ENCODE assay signal across 9 mouse cellular contexts in the genomic region with DNA sequence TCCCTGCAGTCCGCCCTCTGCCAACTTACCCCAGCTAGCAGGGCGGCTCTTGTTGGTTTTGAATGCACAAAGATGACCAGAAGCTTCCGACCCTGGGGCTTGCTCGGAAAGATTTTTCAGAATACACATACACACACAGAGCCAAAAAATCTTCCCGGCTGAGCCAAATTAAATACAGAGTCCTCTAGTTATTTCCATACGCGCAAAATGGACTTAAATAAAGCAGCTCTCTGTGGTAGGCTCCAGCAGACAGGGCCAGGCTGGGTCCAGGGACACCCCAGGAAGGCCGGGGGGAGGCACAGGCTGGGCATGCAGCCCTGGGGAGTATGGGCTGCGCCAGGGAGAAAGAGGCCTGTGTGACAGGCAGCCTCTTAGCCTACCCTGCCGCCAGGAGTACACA.
A peak's percentile ranks its signal among the peaks of the same experiment; 100 is the strongest.
DNase-seq lines count a peak whose midpoint lies in the region; ATAC-seq lines count a peak whose summit lies in the region.
"Had no signal": no experiment of that assay in that cellular context is flagged by ENCODE, and none has a peak within 500 bp of the region (broad histone marks: within the 10 kb centered on the region; RNA-seq: fewer than 3 reads in every experiment).

No protein-coding gene starts in this region.

- no peaks in the 10 kb centered on the region for H3K27me3 ChIP-seq in kidney, embryonic 16.5 days (ENCODE audit: insufficient read depth, low read length)
- no peaks in the 10 kb centered on the region for H3K27me3 ChIP-seq in embryonic facial prominence, embryonic 10.5 days (replicated peaks; ENCODE audit: low read depth, poor library complexity, severe bottlenecking)
- H3K27me3 ChIP-seq in liver, embryonic 13.5 days = no peaks in the 10 kb centered on the region

- 88% methylated on average over 10 of the region's 10 CpGs for WGBS in kidney, embryonic 16.5 days
- 81% methylated on average over 10 of the region's 10 CpGs for WGBS in embryonic facial prominence, embryonic 10.5 days
- WGBS in liver, embryonic 13.5 days (ENCODE audit: insufficient replicate concordance) = 72% methylated on average over 10 of the region's 10 CpGs

- H3K4me3 ChIP-seq in kidney, embryonic 16.5 days (ENCODE audit: low read length) = no peak overlapping the region
- no peak overlapping the region for H3K4me3 ChIP-seq in embryonic facial prominence, embryonic 10.5 days
- no peak overlapping the region for H3K4me3 ChIP-seq in liver, embryonic 13.5 days (replicated peaks)
- H3K4me3 ChIP-seq: myocyte had no signal

- peak overlapping the region; percentile 12; the same call in 1 of the 2 replicates for H3K27ac ChIP-seq in kidney, embryonic 16.5 days (ENCODE audit: low read length)
- H3K27ac ChIP-seq in embryonic facial prominence, embryonic 10.5 days (replicated peaks) = peak overlapping the region; percentile 48
- H3K27ac ChIP-seq in liver, embryonic 13.5 days = peak overlapping the region; percentile 95

- H3K9me3 ChIP-seq in kidney, embryonic 16.5 days (ENCODE audit: low read length) = no peaks in the 10 kb centered on the region
- H3K9me3 ChIP-seq in embryonic facial prominence, embryonic 10.5 days = no peaks in the 10 kb centered on the region
- no peaks in the 10 kb centered on the region for H3K9me3 ChIP-seq in liver, embryonic 13.5 days (replicated peaks)

- DNase-seq in kidney, postnatal 14 days = no peak
- DNase-seq in embryonic facial prominence, embryonic 10.5 days (ENCODE audit: low spot score) = no peak
- DNase-seq in heart, postnatal 10 days = peak; percentile 60 to 72
- DNase-seq in liver, embryonic 13.5 days = no peak
- DNase-seq in urinary bladder, postnatal 10 days (ENCODE audit: low spot score) = no peak
- no peak for DNase-seq in adrenal gland, postnatal 25 days

- no peak for ATAC-seq in kidney, embryonic 16.5 days (ENCODE audit: low FRiP score, low TSS enrichment)
- no peak for ATAC-seq in liver, embryonic 13.5 days (ENCODE audit: low read depth)
- ATAC-seq in erythroblast, adult 5-6 weeks (replicated peaks; ENCODE audit: low FRiP score, poor library complexity, severe bottlenecking) = no peak

- no peaks in the 10 kb centered on the region for H3K36me3 ChIP-seq in kidney, embryonic 16.5 days (ENCODE audit: insufficient read depth, low read length)
- H3K36me3 ChIP-seq in embryonic facial prominence, embryonic 10.5 days (replicated peaks) = no peaks in the 10 kb centered on the region
- H3K36me3 ChIP-seq in liver, embryonic 13.5 days = no peaks in the 10 kb centered on the region

- no peak overlapping the region for H3K9ac ChIP-seq in kidney, embryonic 16.5 days (replicated peaks; ENCODE audit: low read length)
- peak overlapping the region; percentile 54 for H3K9ac ChIP-seq in liver, embryonic 13.5 days

- intact Hi-C loops in heart, postnatal 10 days (cut with DNase I) = no loop called here

- H3K4me1 ChIP-seq in kidney, embryonic 16.5 days (ENCODE audit: insufficient read depth, low read length) = peaks cover 54% of the 10 kb centered on the region
- peaks cover 58% of the 10 kb centered on the region for H3K4me1 ChIP-seq in embryonic facial prominence, embryonic 10.5 days
- H3K4me1 ChIP-seq in liver, embryonic 13.5 days (replicated peaks) = peaks cover 100% of the 10 kb centered on the region

- no peak overlapping the region for H3K4me2 ChIP-seq in kidney, embryonic 16.5 days (replicated peaks; ENCODE audit: low read depth, low read length)
- peak overlapping the region; percentile 35 for H3K4me2 ChIP-seq in liver, embryonic 13.5 days

Comparison
In these comparisons a context has a peak if more than half of its experiments do, and no peak if none do; other contexts are left out.
1. H3K27ac ChIP-seq: peak in every context shown above with its lines; median percentile 95 in liver, embryonic 13.5 days; 48 in embryonic facial prominence, embryonic 10.5 days; 12 in kidney, embryonic 16.5 days.
2. DNase-seq: peak in heart, postnatal 10 days (2 of 2); none in kidney, postnatal 14 days (single experiment), embryonic facial prominence, embryonic 10.5 days (single experiment), liver, embryonic 13.5 days (single experiment), urinary bladder, postnatal 10 days (single experiment) and adrenal gland, postnatal 25 days (single experiment).